Comparison of ENCODE assay signal across 8 mouse cellular contexts in the genomic region with DNA sequence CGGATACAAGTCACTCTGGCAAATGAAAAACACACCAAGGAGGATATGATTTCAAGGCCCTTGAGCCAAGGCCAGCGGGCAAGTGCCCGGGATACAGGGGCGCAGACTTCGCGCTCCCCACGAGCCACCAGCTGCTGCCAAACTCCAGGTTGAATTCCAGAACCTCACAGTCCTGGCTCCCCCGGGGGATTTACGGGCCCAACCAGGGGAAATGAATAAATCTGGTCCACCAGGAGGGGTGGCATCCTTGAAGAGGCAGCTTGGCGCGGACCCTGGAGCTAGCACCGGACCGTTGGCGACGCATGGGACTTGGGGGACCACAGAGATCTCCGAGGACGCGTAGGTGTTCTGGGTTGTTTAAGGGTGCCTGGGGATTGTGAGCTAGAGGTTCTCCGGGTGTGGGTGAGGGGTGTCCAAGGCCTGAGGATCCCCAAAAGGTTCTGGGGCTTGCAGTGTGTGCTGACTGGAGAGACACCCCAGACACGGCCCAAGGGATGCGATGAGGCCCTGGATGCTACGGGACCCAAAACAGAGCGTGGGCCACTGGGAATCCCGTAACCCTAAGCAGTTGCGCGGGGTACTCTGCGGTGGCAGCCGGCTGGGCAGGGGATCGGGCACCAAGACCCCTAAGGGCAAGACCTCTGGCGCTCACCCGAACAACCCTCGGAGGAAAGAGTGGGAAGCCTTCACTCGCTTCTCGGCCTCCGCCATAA. TPM values are rescaled to one million over a fixed set of nuclear protein-coding genes. Genes with fewer than 3 reads are reported as not detected.
DNase-seq lines count a peak whose midpoint lies in the region; ATAC-seq and TF ChIP-seq lines count a peak whose summit lies in the region.

No protein-coding gene starts in this region.

- no peaks in the 10 kb centered on the region for H3K27me3 ChIP-seq in C2C12 (ENCODE audit: control insufficient read depth, insufficient read depth, insufficient read length)
- H3K27me3 ChIP-seq in liver, embryonic 16.5 days (ENCODE audit: control insufficient read depth, insufficient read depth, low read depth, low read length), result no peaks in the 10 kb centered on the region
- no peaks in the 10 kb centered on the region for H3K27me3 ChIP-seq in neural tube, embryonic 14.5 days (ENCODE audit: control insufficient read depth, insufficient read depth, low read length)

- no peaks in the 10 kb centered on the region for H3K4me1 ChIP-seq in liver, embryonic 16.5 days (ENCODE audit: control insufficient read depth, low read depth, low read length)
- H3K4me1 ChIP-seq in neural tube, embryonic 14.5 days (ENCODE audit: control insufficient read depth, insufficient read depth, low read length), result 0 out of 2 replicates have a peak, but pooled peaks cover 3% of the 10 kb centered on the region

- H3K4me3 ChIP-seq in C2C12 (ENCODE audit: insufficient read depth, poor library complexity, severe bottlenecking), result peak overlapping the region; percentile 85
- peak overlapping the region; percentile 69 for H3K4me3 ChIP-seq in liver, embryonic 16.5 days (ENCODE audit: low read depth, low read length)
- H3K4me3 ChIP-seq in neural tube, embryonic 14.5 days (ENCODE audit: low read depth, low read length), result peak overlapping the region; percentile 73

- no peaks in the 10 kb centered on the region for H3K9me3 ChIP-seq in liver, embryonic 16.5 days (replicated peaks; ENCODE audit: control insufficient read depth, low read length)
- H3K9me3 ChIP-seq in neural tube, embryonic 14.5 days (ENCODE audit: control insufficient read depth, low read length), result no peaks in the 10 kb centered on the region

- DNase-seq in Muller cell, postnatal 12 days (ENCODE audit: inconsistent ontology term), result peak; percentile 57
- peak; percentile 58 to 61 for DNase-seq in cerebellum, postnatal 36 days
- peak; percentile 14 to 33 for DNase-seq in heart, adult 18-20 months
- DNase-seq in kidney, adult 18-20 months, result peak; percentile 25
- no peak for DNase-seq in spleen, adult 18-20 months

- H3K79me3 ChIP-seq in C2C12 (ENCODE audit: low read depth), result peaks cover 2% of the 10 kb centered on the region

- peak; percentile 28 for ATAC-seq in liver, embryonic 16.5 days (ENCODE audit: low read depth)
- peak; percentile 79 for ATAC-seq in neural tube, embryonic 14.5 days (ENCODE audit: low read depth)

- peak overlapping the region; percentile 73 for H3K4me2 ChIP-seq in liver, embryonic 16.5 days (ENCODE audit: low read depth, low read length)
- H3K4me2 ChIP-seq in neural tube, embryonic 14.5 days (ENCODE audit: low read depth, low read length), result peak overlapping the region; percentile 92

- no peak for TF ChIP-seq CTCF in C2C12 (IDR thresholded peaks at IDR 0.05; ENCODE audit: control insufficient read depth, insufficient read depth, insufficient read length)

- peak overlapping the region; percentile 58 for H3K9ac ChIP-seq in liver, embryonic 16.5 days (ENCODE audit: low read depth, low read length)
- H3K9ac ChIP-seq in neural tube, embryonic 14.5 days (replicated peaks; ENCODE audit: low read depth, low read length), result peak overlapping the region; percentile 87

- peak overlapping the region; percentile 75 for H3ac ChIP-seq in C2C12 (ENCODE audit: control insufficient read depth, insufficient read length, low read depth)

- no peaks in the 10 kb centered on the region for H3K79me2 ChIP-seq in C2C12 (ENCODE audit: control insufficient read depth, insufficient read depth)

- H3K36me3 ChIP-seq in C2C12 (ENCODE audit: control insufficient read depth, insufficient read depth), result no peaks in the 10 kb centered on the region
- H3K36me3 ChIP-seq in liver, embryonic 16.5 days (ENCODE audit: control insufficient read depth, insufficient read depth), result no peaks in the 10 kb centered on the region
- no peaks in the 10 kb centered on the region for H3K36me3 ChIP-seq in neural tube, embryonic 14.5 days (ENCODE audit: control insufficient read depth, insufficient read depth, low read length)

- no peak overlapping the region for H3K27ac ChIP-seq in liver, embryonic 16.5 days (ENCODE audit: low read length)
- H3K27ac ChIP-seq in neural tube, embryonic 14.5 days (ENCODE audit: low read depth, low read length), result no peak overlapping the region

- WGBS in liver, embryonic 16.5 days (ENCODE audit: insufficient replicate concordance), result 3% methylated on average over 35 of the region's 35 CpGs
- 1% methylated on average over 30 of the region's 35 CpGs for WGBS in neural tube, embryonic 14.5 days

TF ChIP-seq in C2C12, 6 proteins besides CTCF, POLR2A, EP300 and RAD21:
- TF ChIP-seq FOSL1 (IDR thresholded peaks at IDR 0.05; ENCODE audit: insufficient read depth, low read length, poor library complexity, severe bottlenecking) (no peak), MYOD1 (IDR thresholded peaks at IDR 0.05; ENCODE audit: control insufficient read depth, insufficient read length, low read depth) (no peak), USF1 (IDR thresholded peaks at IDR 0.05; ENCODE audit: low read depth) (no peak), MAX (IDR thresholded peaks at IDR 0.05) (no peak), MYOG (IDR thresholded peaks at IDR 0.05; ENCODE audit: control insufficient read depth, extremely low read depth, insufficient read length) (no peak), CEBPB (IDR thresholded peaks at IDR 0.05; ENCODE audit: low read depth) (no peak)

RNA-seq across cellular contexts. Expression of a gene that starts 0.5 kb away (rescaled TPM):
- polyA plus RNA-seq in C2C12 (2012; fragmentation: generic; extraction: Trizol), result 0.62 TPM
- 1 to 10 TPM; 1.1 to 1.4 TPM for total RNA-seq in heart, adult 18-20 months (2021)
- polyA plus RNA-seq in liver, embryonic 16.5 days (2015; fragmentation: Nextera tagmentation; extraction: Ambion mirVana), result 0.27 and 0.34 TPM in 2 replicates
- 99.4 and 105 TPM in 2 replicates for polyA plus RNA-seq in neural tube, embryonic 14.5 days (2014; fragmentation: Nextera tagmentation; extraction: Ambion mirVana)

RNA-seq across cellular contexts. Expression of a gene that starts 18.4 kb away (rescaled TPM):
- polyA plus RNA-seq in C2C12 (2012; fragmentation: generic; extraction: Trizol), result 0.12 TPM
- not detected for total RNA-seq in heart, adult 18-20 months (2021)
- polyA plus RNA-seq in liver, embryonic 16.5 days (2015; fragmentation: Nextera tagmentation; extraction: Ambion mirVana), result not detected in 2 replicates
- polyA plus RNA-seq in neural tube, embryonic 14.5 days (2014; fragmentation: Nextera tagmentation; extraction: Ambion mirVana), result not detected in 2 replicates

RNA-seq across cellular contexts. Expression of a gene that starts 39.5 kb away (rescaled TPM):
- polyA plus RNA-seq in C2C12 (2012; fragmentation: generic; extraction: Trizol), result not detected
- not detected for total RNA-seq in heart, adult 18-20 months (2021)
- not detected in 2 replicates for polyA plus RNA-seq in liver, embryonic 16.5 days (2015; fragmentation: Nextera tagmentation; extraction: Ambion mirVana)
- polyA plus RNA-seq in neural tube, embryonic 14.5 days (2014; fragmentation: Nextera tagmentation; extraction: Ambion mirVana), result not detected in 2 replicates

RNA-seq across cellular contexts. Expression of a gene that starts 50.0 kb away (rescaled TPM):
- not detected for polyA plus RNA-seq in C2C12 (2012; fragmentation: generic; extraction: Trizol)
- not detected for total RNA-seq in heart, adult 18-20 months (2021)
- not detected in 2 replicates for polyA plus RNA-seq in liver, embryonic 16.5 days (2015; fragmentation: Nextera tagmentation; extraction: Ambion mirVana)
- polyA plus RNA-seq in neural tube, embryonic 14.5 days (2014; fragmentation: Nextera tagmentation; extraction: Ambion mirVana), result not detected in 2 replicates

RNA-seq across cellular contexts. Expression of a gene that starts 50.9 kb away (rescaled TPM):
- polyA plus RNA-seq in C2C12 (2012; fragmentation: generic; extraction: Trizol), result 6.9 TPM
- 10 to 100 TPM; 26.2 to 29.3 TPM for total RNA-seq in heart, adult 18-20 months (2021)
- polyA plus RNA-seq in liver, embryonic 16.5 days (2015; fragmentation: Nextera tagmentation; extraction: Ambion mirVana), result 11.7 and 13.9 TPM in 2 replicates
- polyA plus RNA-seq in neural tube, embryonic 14.5 days (2014; fragmentation: Nextera tagmentation; extraction: Ambion mirVana), result 16.7 and 17.1 TPM in 2 replicates

Comparison
In these comparisons a context has a peak if more than half of its experiments do, and no peak if none do; other contexts are left out.
1. DNase-seq: peak in Muller cell, postnatal 12 days (single experiment), cerebellum, postnatal 36 days (2 of 2), heart, adult 18-20 months (2 of 2) and kidney, adult 18-20 months (single experiment); none in spleen, adult 18-20 months (0 of 2).
2. RNA of a gene that starts 0.5 kb away (polyA plus RNA-seq): 99.4 to 105 TPM in neural tube, embryonic 14.5 days; 0.62 TPM in C2C12 (single experiment) and 0.27 to 0.34 TPM in liver, embryonic 16.5 days; every median in the first group is over 10 times any median in the second.
3. Peak in every context shown above with its lines, with median percentiles within 50 percentile points of each other: H3K4me3 ChIP-seq.